In genomic region chr9:75037451-75038356, GRCm38 (mm10) we compare ENCODE assay signal across 8 mouse cellular contexts. TPM values are rescaled to one million over a fixed set of nuclear protein-coding genes. Genes with fewer than 3 reads are reported as not detected.
DNase-seq lines count a peak whose midpoint lies in the region; ATAC-seq lines count a peak whose summit lies in the region.

Arpp19 (plus strand) TSS chr9:75037614.

- peak within 1 kb of the TSS; percentile 81 for H3K27ac ChIP-seq in hindbrain, embryonic 15.5 days (replicated peaks)

- H3K36me3 ChIP-seq in hindbrain, embryonic 15.5 days = no peaks in the 10 kb centered on the region

- ATAC-seq in hindbrain, embryonic 15.5 days (ENCODE audit: low FRiP score, low read depth) = peak; percentile 97

- H3K4me2 ChIP-seq in hindbrain, embryonic 15.5 days = peak within 1 kb of the TSS; percentile 73

- H3K4me3 ChIP-seq in hindbrain, embryonic 15.5 days = peak within 1 kb of the TSS; percentile 98

- no peaks in the 10 kb centered on the region for H3K9me3 ChIP-seq in hindbrain, embryonic 15.5 days

- peak within 1 kb of the TSS; percentile 95 for H3K9ac ChIP-seq in hindbrain, embryonic 15.5 days

- peak; percentile 94 for DNase-seq in R1 (ENCODE audit: low read depth, low spot score)
- DNase-seq in cerebellum, postnatal 25 days = peak; percentile 87 to 92
- peak; percentile 87 to 89 for DNase-seq in frontal cortex, postnatal 36 days (ENCODE audit: low spot score in 2 of 2)
- peak; percentile 82 for DNase-seq in left cerebral cortex, adult 11 months (ENCODE audit: low spot score)
- peak; percentile 86 to 88 for DNase-seq in lung, postnatal 4 days
- DNase-seq in retina, postnatal 7 days (ENCODE audit: low read depth, low spot score) = peak; percentile 70
- peak; percentile 69 for DNase-seq in urinary bladder, adult 2 months (ENCODE audit: low spot score)

- under 1% methylated on average over 73 of the region's 73 CpGs for WGBS in hindbrain, embryonic 15.5 days

- H3K27me3 ChIP-seq in hindbrain, embryonic 15.5 days = no peaks in the 10 kb centered on the region

- peaks cover 21% of the 10 kb centered on the region for H3K4me1 ChIP-seq in hindbrain, embryonic 15.5 days (replicated peaks)

RNA-seq across cellular contexts. Expression of gene Arpp19, which starts in this region (rescaled TPM):
- 197 and 204 TPM in 2 replicates for polyA plus RNA-seq in hindbrain, embryonic 15.5 days (2015; fragmentation: Nextera tagmentation; extraction: Ambion mirVana)
- 69.9 and 83.8 TPM in 2 replicates for polyA plus RNA-seq in urinary bladder, adult 2 months (2012; rRNA removed)

Comparison
In these comparisons a context has a peak if more than half of its experiments do, and no peak if none do; other contexts are left out.
1. Peak in every context shown above with its lines: DNase-seq, ATAC-seq, H3K4me3 ChIP-seq and H3K27ac ChIP-seq.